Mouse (Mus musculus) limb, embryonic 14.5 days (tissue): ENCODE data around the gene Pbld2. TPM values are rescaled to one million over a fixed set of nuclear protein-coding genes. Genes with fewer than 3 reads are reported as not detected.

Source experiments
- ATAC-seq: fragments of 200-750 bp; cut with Nextera tagmentation; 2 replicates; pipeline ENCODE4 v1.8.0; 2017; ENCODE audit warnings: low read depth, moderate number of reproducible peaks, moderate TSS enrichment; ENCODE audit not compliant: low FRiP score
- DNase-seq: peaks from one replicate; pipeline ENCODE4 v3.0.0-alpha.2; 2015; ENCODE audit warnings: low spot score
- H3K27ac ChIP-seq: fragments of 300-500 bp; sonication (generic); replicated peaks from 2 replicates; pipeline ENCODE4 v1.5.1; 2014; ENCODE audit warnings: low read depth, mild to moderate bottlenecking, low read length, moderate library complexity, mixed read lengths
- H3K27me3 ChIP-seq: fragments of 300-500 bp; sonication (generic); 2 replicates; pipeline ENCODE4 v1.6.1; 2014; ENCODE audit warnings: low read length, mixed read lengths; ENCODE audit not compliant: control insufficient read depth, insufficient read depth
- H3K36me3 ChIP-seq: fragments of 300-500 bp; sonication (generic); 2 replicates; pipeline ENCODE4 v1.6.1; 2014; ENCODE audit warnings: mild to moderate bottlenecking, low read length, moderate library complexity, mixed read lengths; ENCODE audit not compliant: control insufficient read depth, insufficient read depth
- H3K4me1 ChIP-seq: fragments of 300-500 bp; sonication (generic); 2 replicates; pipeline ENCODE4 v1.6.1; 2014; ENCODE audit warnings: antibody characterized with exemption, low read length, mixed read lengths; ENCODE audit not compliant: control insufficient read depth, insufficient read depth
- H3K4me2 ChIP-seq: fragments of 300-500 bp; sonication (generic); replicated peaks from 2 replicates; pipeline ENCODE4 v1.6.1; 2014; ENCODE audit warnings: low read depth, mild to moderate bottlenecking, low read length, moderate library complexity; ENCODE audit not compliant: severe bottlenecking
- H3K4me3 ChIP-seq: fragments of 300-500 bp; sonication (generic); replicated peaks from 2 replicates; pipeline ENCODE4 v1.5.1; 2014; ENCODE audit warnings: low read length
- H3K9ac ChIP-seq: fragments of 300-500 bp; sonication (generic); 2 replicates; pipeline ENCODE4 v1.6.1; 2014; ENCODE audit warnings: mild to moderate bottlenecking, low read depth, low read length, moderate library complexity; ENCODE audit not compliant: severe bottlenecking
- H3K9me3 ChIP-seq: fragments of 300-500 bp; sonication (generic); 2 replicates; pipeline ENCODE4 v1.6.1; 2016; ENCODE audit warnings: low read length; ENCODE audit not compliant: control insufficient read depth
- POLR2A ChIP-seq: fragments of 200-500 bp; IDR thresholded peaks from 2 replicates; pipeline ENCODE4 v1.8.0; 2012; ENCODE audit warnings: inconsistent platforms, mild to moderate bottlenecking, moderate library complexity, borderline replicate concordance; ENCODE audit not compliant: insufficient read depth, insufficient read length; ENCODE audit errors: extremely low read depth
- WGBS: fragments of 180-500 bp; shearing (Covaris S2); extraction: QIAGEN DNeasy Blood & Tissue Kit; methylation state at CpG from one replicate; pipeline ENCODE4 v1.1.7; 2014; 5-methylcytosine and 5-hydroxymethylcytosine counted together
- polyA plus RNA-seq, 2 experiments: library from polyadenylated mRNA; depleted of rRNA in 1 of 2; stranded (reverse) in 1 of 2; unstranded in 1 of 2; fragments of >200 nt; fragmentation: Nextera tagmentation in 1 of 2; extraction: Ambion mirVana in 1 of 2; gene quantifications; 2 replicates each; pipeline versions ENCODE4 v1.2.1 to v1.2.3; 2012 to 2014

Gene Pbld2
- polyA plus RNA-seq, 2 experiments = 0.52 to 2.1 TPM

- peak overlapping the region; percentile 44 for H3K4me2 ChIP-seq
- TF ChIP-seq POLR2A = no peak
- H3K36me3 ChIP-seq = no peaks in the 10 kb centered on the region
- no peaks in the 10 kb centered on the region for H3K4me1 ChIP-seq
- peak overlapping the region; percentile 22; the same call in 1 of the 2 replicates for H3K4me3 ChIP-seq
- H3K9me3 ChIP-seq = no peaks in the 10 kb centered on the region
- peak overlapping the region; percentile 43; the same call in 1 of the 2 replicates for H3K9ac ChIP-seq
- H3K27ac ChIP-seq = no peak overlapping the region
- H3K27me3 ChIP-seq = 0 out of 2 replicates have a peak, but pooled peaks cover 4% of the 10 kb centered on the region
- ATAC-seq (no peak), DNase-seq (no peak)
- 39% methylated on average over 8 of the region's 8 CpGs for WGBS
Observed at GRCm38 (mm10) chr10:63089103-63089757, 65.1 kb downstream of the Pbld2 start.

DNA sequence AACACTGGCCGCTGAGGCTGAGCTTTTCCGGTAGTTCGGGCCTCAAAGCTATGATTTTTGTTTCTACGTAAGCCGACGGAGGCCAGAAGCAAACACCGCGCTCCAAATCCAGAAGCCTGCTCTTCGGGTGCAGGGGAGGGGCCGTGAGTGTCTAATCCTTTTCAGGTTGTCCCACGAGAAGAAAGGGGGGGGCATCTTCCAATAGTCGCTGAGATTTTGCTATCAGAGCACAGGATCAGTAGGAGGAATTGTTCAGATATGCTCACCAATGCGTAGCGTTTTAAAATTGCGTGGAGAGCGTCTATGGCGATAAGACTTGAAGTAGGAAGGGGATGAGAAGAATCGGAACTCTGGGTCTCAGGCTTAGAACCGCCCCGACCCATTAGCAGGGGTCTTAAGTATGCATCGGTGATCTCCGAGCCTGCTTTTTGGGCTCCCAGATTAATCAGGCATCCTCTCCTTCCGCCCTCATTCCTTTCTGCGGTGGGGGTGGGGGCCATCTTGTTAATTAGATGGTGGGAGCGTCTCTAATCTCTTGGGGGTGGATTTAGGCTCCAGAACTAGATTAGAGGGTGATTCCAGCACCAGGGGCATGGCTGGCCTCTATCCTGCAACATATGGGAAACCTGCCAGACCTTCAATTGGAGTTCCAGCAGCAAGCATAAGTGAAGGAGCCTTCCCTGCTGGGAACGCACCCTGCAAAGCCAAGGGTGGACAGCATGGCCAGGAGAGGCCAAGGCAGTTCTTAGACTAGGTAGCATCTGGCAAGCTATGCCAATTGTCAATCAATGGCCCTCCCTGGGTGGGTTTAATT, 65.8 kb downstream of the Pbld2 start:
- ATAC-seq = no peak

DNA sequence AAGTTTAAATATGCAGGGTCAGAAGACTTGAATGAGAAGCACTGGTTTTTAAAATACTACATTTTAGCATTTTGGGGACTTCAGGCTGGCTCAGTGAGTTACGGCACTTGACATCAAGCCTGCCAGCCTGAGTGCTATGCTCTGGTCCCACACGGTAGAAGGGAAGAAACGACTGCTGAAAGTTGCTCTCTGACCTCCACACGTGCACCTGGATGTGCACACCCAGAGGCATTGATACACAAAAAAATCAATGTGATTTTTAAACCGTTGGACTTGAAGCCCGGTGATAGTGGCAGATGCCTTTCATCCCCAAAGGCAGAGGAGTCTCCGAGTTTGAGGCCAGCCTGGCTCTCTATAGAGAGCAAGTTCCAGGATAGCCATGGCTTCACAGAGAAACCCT, 67.8 kb downstream of the Pbld2 start:
- no peaks in the 10 kb centered on the region for H3K36me3 ChIP-seq
- no peak overlapping the region for H3K27ac ChIP-seq
- H3K9ac ChIP-seq = no peak overlapping the region
- H3K4me3 ChIP-seq = no peak overlapping the region
- no peak overlapping the region for H3K4me2 ChIP-seq
- ATAC-seq (no peak), DNase-seq (no peak)
- no peaks in the 10 kb centered on the region for H3K4me1 ChIP-seq
- 0 out of 2 replicates have a peak, but pooled peaks cover 4% of the 10 kb centered on the region for H3K27me3 ChIP-seq
- 55% methylated on average over 7 of the region's 7 CpGs for WGBS
- TF ChIP-seq POLR2A = no peak
- H3K9me3 ChIP-seq = no peaks in the 10 kb centered on the region

More for the DNA sequence above, 65.8 kb downstream of the Pbld2 start:
- Histone ChIP-seq H3K27ac (no peak overlapping the region), H3K9ac (peak overlapping the region; percentile 43; the same call in 1 of the 2 replicates), H3K9me3 (no peaks in the 10 kb centered on the region), H3K4me1 (no peaks in the 10 kb centered on the region), H3K4me2 (peak overlapping the region; percentile 44), H3K36me3 (no peaks in the 10 kb centered on the region), H3K4me3 (peak overlapping the region; percentile 22), H3K27me3 (0 out of 2 replicates have a peak, but pooled peaks cover 4% of the 10 kb centered on the region)
- WGBS = 8% methylated on average over 26 of the region's 26 CpGs
- TF ChIP-seq POLR2A = no peak
- DNase-seq = no peak

DNA sequence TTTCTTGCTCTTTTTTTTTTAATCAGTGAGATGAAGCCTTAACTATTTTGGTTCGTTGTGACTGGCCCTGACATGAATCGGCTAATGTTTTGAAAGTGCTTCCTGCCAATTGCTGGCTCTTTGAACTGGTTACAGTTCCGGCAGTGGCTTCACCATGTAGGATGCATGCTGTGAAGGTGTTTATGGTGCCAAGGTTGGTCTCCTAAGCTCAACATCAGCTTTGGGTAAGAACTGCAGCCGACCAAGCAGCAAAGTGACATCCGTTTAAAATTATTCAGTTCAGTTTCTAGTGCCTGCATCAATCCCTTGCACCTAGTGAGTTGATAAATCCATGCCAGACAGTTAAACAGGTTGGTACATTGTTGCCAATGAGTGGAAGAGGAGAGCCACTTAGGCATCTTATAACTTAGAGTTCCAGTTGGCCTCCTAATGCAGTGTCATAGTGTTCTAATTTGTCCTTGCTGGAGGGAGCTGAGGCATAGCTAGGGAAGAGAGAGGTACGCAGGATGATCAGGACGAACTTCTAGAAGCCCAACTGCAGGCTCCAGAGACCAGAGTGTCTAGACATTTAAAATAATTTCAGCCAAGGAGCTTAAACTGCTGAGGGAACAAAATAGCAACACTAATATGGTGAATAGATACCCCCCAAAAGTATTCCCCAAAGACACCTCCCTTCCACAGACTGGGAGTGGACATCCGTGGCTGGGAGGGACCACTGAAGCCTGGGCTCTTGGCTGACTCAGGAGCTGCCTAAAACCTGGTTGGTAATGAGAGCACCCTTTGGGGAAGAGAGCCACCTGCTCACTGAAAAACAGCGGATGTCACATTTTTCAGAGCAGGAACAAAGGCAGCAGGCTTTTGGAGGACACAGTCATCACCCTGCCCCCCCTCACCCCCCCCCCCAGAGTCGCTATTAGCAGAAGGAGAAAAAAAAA, 68.8 kb downstream of the Pbld2 start:
- ATAC-seq (no peak), DNase-seq (no peak)
- Histone ChIP-seq H3K9me3 (no peaks in the 10 kb centered on the region), H3K4me3 (no peak overlapping the region), H3K9ac (no peak overlapping the region), H3K27ac (no peak overlapping the region), H3K27me3 (0 out of 2 replicates have a peak, but pooled peaks cover 4% of the 10 kb centered on the region), H3K36me3 (no peaks in the 10 kb centered on the region), H3K4me2 (no peak overlapping the region), H3K4me1 (no peaks in the 10 kb centered on the region)
- 46% methylated on average over 9 of the region's 10 CpGs for WGBS
- TF ChIP-seq POLR2A = no peak

DNA sequence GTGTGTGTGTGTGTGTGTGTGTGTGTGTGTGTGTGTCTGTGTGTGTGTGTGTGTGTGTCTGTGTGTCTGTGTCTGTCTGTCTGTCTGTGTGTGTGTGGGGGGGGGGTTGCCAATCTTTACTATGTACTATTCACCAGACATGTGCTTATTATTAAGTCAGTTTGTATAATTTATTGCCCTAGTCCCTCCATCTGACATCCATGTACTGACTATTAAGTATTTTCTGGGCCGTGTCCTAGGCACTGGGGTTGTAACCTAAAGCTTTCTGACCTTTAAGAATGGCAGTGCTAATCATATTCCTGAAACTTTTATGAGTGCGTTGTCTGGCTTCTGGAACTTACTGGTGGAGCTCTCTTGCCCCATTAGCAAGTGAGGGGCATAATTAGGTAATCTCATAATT, 72.6 kb downstream of the Pbld2 start:
- no peak overlapping the region for H3K27ac ChIP-seq
- H3K4me1 ChIP-seq = no peaks in the 10 kb centered on the region
- H3K4me3 ChIP-seq = no peak overlapping the region
- H3K9ac ChIP-seq = no peak overlapping the region
- ATAC-seq (no peak), DNase-seq (no peak)
- no peaks in the 10 kb centered on the region for H3K9me3 ChIP-seq
- 10% methylated on average over 2 of the region's 2 CpGs for WGBS
- H3K36me3 ChIP-seq = no peaks in the 10 kb centered on the region
- H3K4me2 ChIP-seq = no peak overlapping the region
- H3K27me3 ChIP-seq = 0 out of 2 replicates have a peak, but pooled peaks cover 3% of the 10 kb centered on the region
- TF ChIP-seq POLR2A = no peak
